Mouse (Mus musculus) stomach, embryonic 14.5 days (tissue): Measurements from ENCODE around the gene Aqp2. TPM values are rescaled to one million over a fixed set of nuclear protein-coding genes. Genes with fewer than 3 reads are reported as not detected.

Source experiments
- ATAC-seq: fragments of 200-750 bp; cut with Nextera tagmentation; 2 replicates; pipeline ENCODE4 v1.8.0; 2017; ENCODE audit warnings: low read depth, moderate TSS enrichment; ENCODE audit not compliant: insufficient number of reproducible peaks, insufficient read depth, low FRiP score
- H3K27ac ChIP-seq: fragments of 300-500 bp; sonication (generic); 2 replicates; pipeline ENCODE4 v1.5.1; 2014; ENCODE audit warnings: mild to moderate bottlenecking, low read length, moderate library complexity, mixed read lengths
- H3K27me3 ChIP-seq: fragments of 300-500 bp; sonication (generic); 2 replicates; pipeline ENCODE4 v1.6.1; 2014; ENCODE audit warnings: low read length, control low read depth, mixed read lengths; ENCODE audit not compliant: control insufficient read depth, insufficient read depth
- H3K36me3 ChIP-seq: fragments of 300-500 bp; sonication (generic); 2 replicates; pipeline ENCODE4 v1.6.1; 2014; ENCODE audit warnings: mild to moderate bottlenecking, control low read depth, low read length, moderate library complexity, mixed read lengths; ENCODE audit not compliant: control insufficient read depth, insufficient read depth
- H3K4me1 ChIP-seq: fragments of 300-500 bp; sonication (generic); 2 replicates; pipeline ENCODE4 v1.6.1; 2014; ENCODE audit warnings: low read length, control low read depth, mixed read lengths; ENCODE audit not compliant: control insufficient read depth, insufficient read depth
- H3K4me2 ChIP-seq: fragments of 300-500 bp; sonication (generic); replicated peaks from 2 replicates; pipeline ENCODE4 v1.6.1; 2014; ENCODE audit warnings: low read depth, low read length, control low read depth
- H3K4me3 ChIP-seq: fragments of 300-500 bp; sonication (generic); 2 replicates; pipeline ENCODE4 v1.5.1; 2014; ENCODE audit warnings: low read depth, low read length, control low read depth
- H3K9ac ChIP-seq: fragments of 300-500 bp; sonication (generic); replicated peaks from 2 replicates; pipeline ENCODE4 v1.6.1; 2014; ENCODE audit warnings: low read depth, mild to moderate bottlenecking, control low read depth, low read length, moderate library complexity, mixed read lengths
- H3K9me3 ChIP-seq: fragments of 300-500 bp; sonication (generic); 2 replicates; pipeline ENCODE4 v1.6.1; 2016; ENCODE audit warnings: low read depth, low read length, control low read depth; ENCODE audit not compliant: control insufficient read depth
- WGBS: fragments of 180-500 bp; shearing (Covaris S2); extraction: QIAGEN DNeasy Blood & Tissue Kit; methylation state at CpG from one replicate; pipeline ENCODE4 v1.1.7; 2014; 5-methylcytosine and 5-hydroxymethylcytosine counted together
- polyA plus RNA-seq: library from polyadenylated mRNA; unstranded; fragments of >200 nt; fragmentation: Nextera tagmentation; extraction: Ambion mirVana; gene quantifications from 2 replicates; pipeline ENCODE4 v1.2.1, GENCODE M21; 2014

The Aqp2 gene
- polyA plus RNA-seq, 1 experiment from 2014 or later = not detected

DNA sequence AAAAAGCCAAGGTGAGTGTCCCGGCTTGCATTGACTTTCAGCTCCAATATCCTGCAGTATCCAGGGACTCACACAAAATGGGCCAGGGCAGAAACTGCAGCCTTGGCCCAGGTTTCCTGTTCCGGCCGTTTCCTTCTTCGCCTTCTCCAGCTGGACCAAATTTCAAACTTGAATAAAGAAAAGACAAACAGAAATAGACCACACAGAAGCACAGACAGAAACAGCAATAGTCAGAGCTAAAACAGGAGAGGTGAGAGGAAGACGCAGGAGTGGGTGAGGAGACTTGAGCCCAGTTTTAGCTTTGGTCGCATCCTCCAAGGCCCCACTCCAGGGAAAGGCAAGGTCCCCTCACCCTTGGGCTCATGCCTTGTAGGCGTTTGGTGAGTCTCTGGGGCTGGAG is 24.4 kb downstream of the Aqp2 start:
- Histone ChIP-seq H3K27ac (no peak overlapping the region; the same call in 1 of the 2 replicates), H3K9me3 (no peaks in the 10 kb centered on the region), H3K4me1 (peaks cover 14% of the 10 kb centered on the region), H3K4me2 (no peak overlapping the region), H3K9ac (no peak overlapping the region), H3K36me3 (no peaks in the 10 kb centered on the region), H3K4me3 (no peak overlapping the region), H3K27me3 (0 out of 2 replicates have a peak, but pooled peaks cover 4% of the 10 kb centered on the region)
- ATAC-seq = no peak
- WGBS = 61% methylated on average over 7 of the region's 7 CpGs

DNA sequence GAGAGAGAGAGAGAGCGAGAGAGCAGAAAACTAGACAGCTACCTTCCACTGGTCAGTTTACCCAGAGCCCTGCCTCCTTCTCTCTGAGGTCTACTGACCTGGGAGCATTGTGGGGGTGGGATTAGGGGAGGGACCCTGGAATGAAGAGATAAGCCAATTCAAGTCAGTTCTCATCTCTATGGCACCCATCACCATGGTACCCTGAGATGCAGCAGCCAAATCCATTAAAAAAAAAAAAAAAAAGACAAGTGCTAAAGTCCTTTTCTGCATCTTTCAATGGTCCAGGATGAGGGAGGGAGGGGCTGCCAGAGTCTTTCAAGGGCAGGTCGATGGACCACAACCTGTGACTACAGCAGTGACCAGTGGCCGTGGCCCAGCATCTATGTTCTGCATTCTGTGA is 26.7 kb downstream of the Aqp2 start:
- Histone ChIP-seq H3K27me3 (no peaks in the 10 kb centered on the region), H3K27ac (no peak overlapping the region), H3K4me2 (no peak overlapping the region), H3K4me3 (no peak overlapping the region), H3K4me1 (peaks cover 14% of the 10 kb centered on the region), H3K36me3 (no peaks in the 10 kb centered on the region), H3K9ac (no peak overlapping the region), H3K9me3 (no peaks in the 10 kb centered on the region)
- WGBS = 67% methylated on average over 3 of the region's 3 CpGs
- ATAC-seq = no peak

DNA sequence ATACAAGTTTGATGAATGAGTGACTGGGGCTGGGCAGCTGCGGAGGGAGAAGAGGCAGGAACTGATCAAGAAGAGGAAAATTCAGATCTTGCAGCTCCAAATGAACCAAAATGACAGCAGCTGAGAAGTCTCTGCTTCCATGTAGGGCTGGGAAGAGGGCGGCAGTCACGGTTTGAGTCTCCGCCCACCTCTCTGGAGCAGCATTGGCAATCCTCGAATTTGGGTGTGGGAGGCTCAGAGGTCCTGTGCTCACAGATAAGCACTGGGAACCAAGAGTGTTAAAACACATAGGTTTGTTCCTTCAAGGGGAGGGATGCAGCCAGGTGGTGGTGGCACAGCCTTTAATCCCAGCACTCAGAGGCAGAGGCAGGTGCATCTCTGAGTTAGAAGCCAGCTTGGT is 27.7 kb downstream of the Aqp2 start:
- Histone ChIP-seq H3K9ac (no peak overlapping the region), H3K4me2 (no peak overlapping the region), H3K27ac (no peak overlapping the region), H3K27me3 (no peaks in the 10 kb centered on the region), H3K4me3 (no peak overlapping the region), H3K4me1 (peaks cover 18% of the 10 kb centered on the region), H3K36me3 (no peaks in the 10 kb centered on the region), H3K9me3 (no peaks in the 10 kb centered on the region)
- no peak for ATAC-seq
- WGBS = 17% methylated on average over 5 of the region's 5 CpGs

DNA sequence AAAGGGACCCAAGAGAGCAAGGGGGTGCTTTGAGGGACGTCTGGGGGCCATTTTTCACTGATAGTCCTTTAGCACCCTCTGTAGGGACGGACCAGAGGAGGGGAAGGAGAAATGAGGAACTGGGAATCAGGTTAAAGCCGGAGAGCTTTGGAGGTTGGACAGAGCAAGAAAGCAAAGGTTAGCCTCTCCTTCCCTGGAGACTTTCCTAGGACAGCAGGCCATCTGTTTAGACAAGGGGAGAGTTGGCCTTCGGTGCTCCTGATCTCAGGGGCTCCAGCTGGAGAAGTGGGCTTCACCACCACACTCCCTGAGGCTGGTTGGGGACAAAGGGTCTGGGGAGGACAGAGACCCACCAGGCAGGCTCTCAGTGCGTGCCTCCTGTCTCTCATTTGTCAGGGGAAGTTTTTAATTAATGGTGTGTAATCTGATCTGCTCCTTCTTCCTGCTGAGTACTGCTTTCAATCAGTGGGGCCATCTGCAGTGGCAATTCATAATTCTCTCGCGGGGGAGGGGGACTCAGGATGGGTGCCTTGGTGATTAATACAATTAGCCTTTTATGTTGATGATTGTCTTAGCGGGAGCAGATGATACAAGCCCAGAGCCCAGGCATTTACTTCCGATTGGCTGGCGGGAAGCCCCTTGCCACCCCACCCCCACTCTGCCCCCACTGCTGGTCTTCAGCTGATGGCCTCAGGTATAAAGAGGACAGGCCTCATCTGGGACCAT is 28.7 kb downstream of the Aqp2 start:
- WGBS = 25% methylated on average over 10 of the region's 10 CpGs

DNA sequence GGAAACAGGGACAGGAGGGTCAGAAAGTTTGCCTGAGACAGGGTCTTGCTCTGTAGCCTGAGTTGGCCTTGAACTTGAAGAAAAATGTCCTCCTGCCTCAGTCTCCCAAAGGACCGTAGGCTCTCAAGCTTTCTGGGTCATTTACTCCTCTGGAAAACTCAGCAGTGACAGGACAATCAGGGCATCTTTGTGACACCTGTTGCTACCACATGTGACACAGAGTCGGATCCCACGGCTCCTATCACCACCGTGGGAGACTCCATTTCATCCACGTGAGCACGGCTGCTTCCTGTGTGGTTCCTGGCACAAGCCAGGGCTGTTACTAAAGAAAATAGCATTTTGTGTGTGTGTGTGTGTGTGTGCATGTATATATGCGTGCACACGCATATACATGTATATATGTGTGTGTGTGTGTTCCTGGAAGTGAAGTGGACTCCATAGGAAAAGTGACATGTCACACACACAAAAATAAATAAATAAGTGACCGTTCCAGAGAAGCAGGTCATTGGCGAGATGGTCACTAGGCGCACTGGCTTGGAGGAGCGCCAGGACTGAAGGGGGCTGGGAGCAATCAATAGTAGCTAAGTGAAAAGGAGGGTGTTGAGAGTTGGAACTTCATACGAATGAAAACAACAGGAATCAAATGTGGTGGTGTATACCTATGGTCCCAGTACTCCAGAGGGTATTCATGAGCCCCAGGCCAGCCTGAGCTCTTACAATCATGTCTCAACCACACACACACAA is 29.7 kb downstream of the Aqp2 start:
- peaks cover 1% of the 10 kb centered on the region; the same call in 1 of the 2 replicates for H3K27me3 ChIP-seq
- no peak overlapping the region for H3K4me3 ChIP-seq
- no peaks in the 10 kb centered on the region for H3K9me3 ChIP-seq
- H3K9ac ChIP-seq = no peak overlapping the region
- ATAC-seq = no peak
- WGBS = 77% methylated on average over 13 of the region's 13 CpGs
- peaks cover 18% of the 10 kb centered on the region for H3K4me1 ChIP-seq
- no peaks in the 10 kb centered on the region for H3K36me3 ChIP-seq
- no peak overlapping the region for H3K4me2 ChIP-seq
- no peak overlapping the region for H3K27ac ChIP-seq

More for the DNA sequence above, 28.7 kb downstream of the Aqp2 start:
- no peaks in the 10 kb centered on the region for H3K9me3 ChIP-seq
- no peak overlapping the region for H3K9ac ChIP-seq
- H3K36me3 ChIP-seq = no peaks in the 10 kb centered on the region
- H3K4me3 ChIP-seq = no peak overlapping the region
- no peaks in the 10 kb centered on the region for H3K27me3 ChIP-seq
- no peak for ATAC-seq
- peaks cover 18% of the 10 kb centered on the region for H3K4me1 ChIP-seq
- H3K4me2 ChIP-seq = no peak overlapping the region
- no peak overlapping the region for H3K27ac ChIP-seq

DNA sequence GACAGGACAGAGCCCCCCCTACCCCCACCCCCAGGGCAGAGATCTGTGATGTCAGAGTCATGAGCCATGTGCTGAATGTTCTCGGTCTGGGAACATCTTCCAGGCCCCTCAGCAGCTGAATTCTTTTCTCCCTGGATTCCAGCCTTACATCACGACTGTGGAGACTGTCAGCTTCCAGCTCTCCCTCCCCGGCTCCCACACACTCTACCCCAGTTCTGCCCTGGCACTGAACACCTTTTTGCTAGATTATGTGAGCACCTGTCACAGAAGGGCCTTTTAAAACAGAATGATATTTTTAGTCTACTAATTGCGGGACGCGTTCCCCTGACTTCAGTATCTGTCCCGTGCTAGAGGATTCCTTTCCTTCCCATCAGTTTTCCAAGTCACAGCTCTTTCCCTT is 32.7 kb downstream of the Aqp2 start:
- Histone ChIP-seq H3K27me3 (peaks cover 7% of the 10 kb centered on the region; the same call in 1 of the 2 replicates), H3K27ac (no peak overlapping the region), H3K4me3 (no peak overlapping the region), H3K9me3 (no peaks in the 10 kb centered on the region), H3K9ac (no peak overlapping the region), H3K4me2 (no peak overlapping the region), H3K36me3 (no peaks in the 10 kb centered on the region), H3K4me1 (peaks cover 25% of the 10 kb centered on the region)
- no peak; the same call in 1 of the 2 replicates for ATAC-seq
- WGBS = 53% methylated on average over 7 of the region's 7 CpGs

DNA sequence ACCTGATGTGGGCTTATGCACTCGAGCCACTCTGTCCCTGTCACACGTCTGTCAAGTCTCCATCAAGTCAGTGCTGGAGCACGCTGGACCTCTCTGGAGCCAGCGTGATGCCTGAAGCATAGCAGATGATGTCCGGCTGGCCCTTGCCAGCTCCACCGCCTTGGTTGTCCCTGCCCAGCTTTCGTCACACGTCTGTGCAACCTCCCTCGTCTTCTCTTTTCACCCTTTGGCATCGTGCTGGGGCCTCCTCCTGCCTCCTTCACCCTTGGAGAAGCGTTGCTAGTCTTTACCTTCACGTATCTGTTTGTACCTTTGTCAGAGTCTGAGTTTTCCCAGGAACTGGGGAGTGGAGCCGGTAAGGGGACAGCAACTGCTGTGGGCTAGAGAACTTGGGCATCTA is 35.4 kb downstream of the Aqp2 start:
- no peaks in the 10 kb centered on the region for H3K36me3 ChIP-seq
- no peak overlapping the region for H3K27ac ChIP-seq
- H3K4me2 ChIP-seq = no peak overlapping the region

DNA sequence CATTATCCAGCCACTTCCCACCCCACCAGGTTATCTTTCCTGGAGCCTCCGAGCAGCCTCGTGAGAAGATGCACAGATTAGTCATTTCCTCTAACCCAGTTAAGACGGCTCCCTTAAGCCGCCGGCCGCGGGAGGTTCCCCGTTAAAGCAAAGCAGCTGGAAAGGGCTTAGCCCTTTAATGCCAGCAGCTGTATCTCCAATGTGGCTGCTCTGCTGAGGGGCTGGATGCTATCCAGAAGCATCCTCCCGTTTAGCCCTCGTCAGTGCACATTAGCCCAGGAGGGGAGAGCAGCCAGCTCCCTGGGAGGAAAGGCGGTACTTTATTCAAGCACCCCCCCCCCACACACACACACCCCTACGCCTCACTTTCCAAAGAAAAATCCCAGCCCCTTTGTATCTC is 35.9 kb downstream of the Aqp2 start:
- H3K27ac ChIP-seq = peak overlapping the region; percentile 39; the same call in 1 of the 2 replicates
- peaks cover 7% of the 10 kb centered on the region; the same call in 1 of the 2 replicates for H3K27me3 ChIP-seq
- no peak overlapping the region for H3K4me3 ChIP-seq
- peak overlapping the region; percentile 18 for H3K4me2 ChIP-seq
- peaks cover 16% of the 10 kb centered on the region for H3K4me1 ChIP-seq
- ATAC-seq = peak; percentile 76; the same call in 1 of the 2 replicates
- H3K9me3 ChIP-seq = no peaks in the 10 kb centered on the region
- H3K36me3 ChIP-seq = peaks cover 3% of the 10 kb centered on the region; the same call in 1 of the 2 replicates
- H3K9ac ChIP-seq = 0 out of 2 replicates have a peak overlapping the region, but pooled peaks have one; percentile 15
- WGBS = 7% methylated on average over 12 of the region's 12 CpGs

More for the DNA sequence above, 35.4 kb downstream of the Aqp2 start:
- peaks cover 7% of the 10 kb centered on the region; the same call in 1 of the 2 replicates for H3K27me3 ChIP-seq
- no peak overlapping the region for H3K4me3 ChIP-seq
- H3K9me3 ChIP-seq = no peaks in the 10 kb centered on the region
- no peak for ATAC-seq
- 69% methylated on average over 13 of the region's 13 CpGs for WGBS
- no peak overlapping the region for H3K9ac ChIP-seq
- H3K4me1 ChIP-seq = peaks cover 16% of the 10 kb centered on the region
